Comparison of ENCODE assay signal across 9 mouse cellular contexts in genomic region chr4:123594381-123594806, GRCm38 (mm10).
DNase-seq lines count a peak whose midpoint lies in the region; ATAC-seq and TF ChIP-seq lines count a peak whose summit lies in the region.
"Had no signal": no experiment of that assay in that cellular context is flagged by ENCODE, and none has a peak within 500 bp of the region (broad histone marks: within the 10 kb centered on the region; RNA-seq: fewer than 3 reads in every experiment).

No protein-coding gene starts in this region.

- no peaks in the 10 kb centered on the region for H3K9me3 ChIP-seq in heart, embryonic 10.5 days
- no peaks in the 10 kb centered on the region for H3K9me3 ChIP-seq in limb, embryonic 14.5 days (ENCODE audit: control insufficient read depth, low read length)
- H3K9me3 ChIP-seq: embryonic facial prominence, embryonic 13.5 days had no signal

- DNase-seq in heart, embryonic 10.5 days (ENCODE audit: low spot score), result no peak
- DNase-seq in heart, postnatal 14 days, result no peak
- no peak for DNase-seq in spleen, adult 2 months (ENCODE audit: low read depth in 1 of 2, low spot score in 2 of 2)
- DNase-seq in spleen, postnatal 10 days (ENCODE audit: low spot score in 2 of 2), result no peak
- peak; percentile 52 for DNase-seq in limb, embryonic 14.5 days (ENCODE audit: low spot score)
- no peak for DNase-seq in cerebellum, adult 2 months
- DNase-seq in cerebellum, postnatal 4 days (ENCODE audit: low spot score in 2 of 2), result no peak
- no peak for DNase-seq in yolk sac, embryonic 10.5 days (ENCODE audit: low spot score)

- intact Hi-C loops in heart, postnatal 14 days (cut with DNase I), result no loop called here

- H3K27me3 ChIP-seq in heart, embryonic 10.5 days (ENCODE audit: insufficient read depth, poor library complexity, severe bottlenecking), result no peaks in the 10 kb centered on the region
- H3K27me3 ChIP-seq in spleen, adult 2 months (ENCODE audit: control insufficient read depth, insufficient read depth, low read length), result no peaks in the 10 kb centered on the region
- no peaks in the 10 kb centered on the region for H3K27me3 ChIP-seq in limb, embryonic 14.5 days (ENCODE audit: control insufficient read depth, insufficient read depth, low read length)
- H3K27me3 ChIP-seq in cerebellum, adult 2 months (ENCODE audit: control insufficient read depth, insufficient read depth, low read length), result no peaks in the 10 kb centered on the region
- H3K27me3 ChIP-seq: embryonic facial prominence, embryonic 13.5 days had no signal

- no peak overlapping the region for H3K9ac ChIP-seq in limb, embryonic 14.5 days (ENCODE audit: low read depth, low read length, severe bottlenecking)
- H3K9ac ChIP-seq: embryonic facial prominence, embryonic 13.5 days had no signal

- H3K4me2 ChIP-seq in limb, embryonic 14.5 days (replicated peaks; ENCODE audit: low read depth, low read length, severe bottlenecking), result no peak overlapping the region
- H3K4me2 ChIP-seq: embryonic facial prominence, embryonic 13.5 days had no signal

- no peak for TF ChIP-seq CTCF in spleen, adult 2 months (IDR thresholded peaks at IDR 0.05; ENCODE audit: extremely low read depth, insufficient read depth, insufficient read length, insufficient replicate concordance)
- TF ChIP-seq CTCF in cerebellum, adult 2 months (IDR thresholded peaks at IDR 0.05; ENCODE audit: borderline replicate concordance, insufficient read depth, low read depth, low read length), result no peak

- 0 out of 2 replicates have a peak overlapping the region, but pooled peaks have one; percentile 12 for H3K4me3 ChIP-seq in heart, embryonic 10.5 days
- H3K4me3 ChIP-seq in spleen, adult 2 months (ENCODE audit: extremely low read depth, insufficient read depth, insufficient read length), result no peak overlapping the region
- H3K4me3 ChIP-seq in limb, embryonic 14.5 days (replicated peaks; ENCODE audit: low read length), result no peak overlapping the region
- H3K4me3 ChIP-seq in cerebellum, adult 2 months (replicated peaks; ENCODE audit: insufficient read depth, low read depth, low read length), result no peak overlapping the region
- H3K4me3 ChIP-seq: embryonic facial prominence, embryonic 13.5 days had no signal

- H3K4me1 ChIP-seq in heart, embryonic 10.5 days, result peaks cover 56% of the 10 kb centered on the region
- no peaks in the 10 kb centered on the region for H3K4me1 ChIP-seq in spleen, adult 2 months (ENCODE audit: control insufficient read depth, insufficient read depth, insufficient read length)
- peaks cover 36% of the 10 kb centered on the region for H3K4me1 ChIP-seq in limb, embryonic 14.5 days (ENCODE audit: control insufficient read depth, insufficient read depth, low read length)
- H3K4me1 ChIP-seq in cerebellum, adult 2 months (ENCODE audit: control insufficient read depth, insufficient read depth, low read length), result peaks cover 12% of the 10 kb centered on the region

- 40% methylated on average over 5 of the region's 5 CpGs for WGBS in heart, embryonic 10.5 days
- 81% methylated on average over 5 of the region's 5 CpGs for WGBS in spleen, adult 2 months
- 67% methylated on average over 5 of the region's 5 CpGs for WGBS in limb, embryonic 14.5 days
- WGBS in cerebellum, adult 2 months, result 63% methylated on average over 5 of the region's 5 CpGs

- ATAC-seq in limb, embryonic 14.5 days (ENCODE audit: low FRiP score, low read depth), result no peak

- no peaks in the 10 kb centered on the region for H3K36me3 ChIP-seq in heart, embryonic 10.5 days
- H3K36me3 ChIP-seq in spleen, adult 2 months (ENCODE audit: control insufficient read depth, insufficient read depth, low read length), result no peaks in the 10 kb centered on the region
- no peaks in the 10 kb centered on the region for H3K36me3 ChIP-seq in limb, embryonic 14.5 days (ENCODE audit: control insufficient read depth, insufficient read depth, low read length)
- H3K36me3 ChIP-seq: embryonic facial prominence, embryonic 13.5 days had no signal

- H3K27ac ChIP-seq in heart, embryonic 10.5 days, result peak overlapping the region; percentile 56
- H3K27ac ChIP-seq in spleen, adult 2 months (ENCODE audit: insufficient read depth, low read length), result peak overlapping the region; percentile 41
- H3K27ac ChIP-seq in limb, embryonic 14.5 days (replicated peaks; ENCODE audit: low read depth, low read length), result peak overlapping the region; percentile 34
- no peak overlapping the region for H3K27ac ChIP-seq in cerebellum, adult 2 months (ENCODE audit: insufficient read depth, low read length)

- no peak for TF ChIP-seq POLR2A in spleen, adult 2 months (IDR thresholded peaks at IDR 0.05; ENCODE audit: low read depth, low read length)
- no peak for TF ChIP-seq POLR2A in limb, embryonic 14.5 days (IDR thresholded peaks at IDR 0.05; ENCODE audit: borderline replicate concordance, extremely low read depth, insufficient read depth, insufficient read length)
- TF ChIP-seq POLR2A in cerebellum, adult 2 months (IDR thresholded peaks at IDR 0.05; ENCODE audit: borderline replicate concordance, insufficient read depth, low read length), result no peak
